Mouse (Mus musculus) midbrain, embryonic 15.5 days (tissue): ENCODE measurements at regions not wholly inside any gene's neighbourhood (a gene's known extent, or its start where the extent isn't known, plus 50 kb on each side); places are given as distances from the start of the nearest gene placed in this dataset.

ENCODE experiments used
- ATAC-seq: fragments of 200-750 bp; cut with Nextera tagmentation; replicated peaks from 2 replicates; pipeline ENCODE4 v1.8.0; 2017; ENCODE audit warnings: moderate TSS enrichment
- H3K27ac ChIP-seq: fragments of 300-500 bp; sonication (generic); 2 replicates; pipeline ENCODE4 v1.5.1; 2015; ENCODE audit warnings: mild to moderate bottlenecking, inconsistent platforms
- H3K27me3 ChIP-seq: fragments of 300-500 bp; sonication (generic); replicated peaks from 2 replicates; pipeline ENCODE4 v1.6.1; 2015; ENCODE audit warnings: inconsistent platforms
- H3K36me3 ChIP-seq: fragments of 300-500 bp; sonication (generic); replicated peaks from 2 replicates; pipeline ENCODE4 v1.6.1; 2015; ENCODE audit warnings: inconsistent platforms
- H3K4me1 ChIP-seq: fragments of 300-500 bp; sonication (generic); 2 replicates; pipeline ENCODE4 v1.6.1; 2015; ENCODE audit warnings: inconsistent platforms
- H3K4me2 ChIP-seq: fragments of 300-500 bp; sonication (generic); 2 replicates; pipeline ENCODE4 v1.6.1; 2015; ENCODE audit warnings: inconsistent platforms, mild to moderate bottlenecking, moderate library complexity
- H3K4me3 ChIP-seq: fragments of 300-500 bp; sonication (generic); 2 replicates; pipeline ENCODE4 v1.5.1; 2015; ENCODE audit warnings: mild to moderate bottlenecking, inconsistent platforms
- H3K9ac ChIP-seq: fragments of 300-500 bp; sonication (generic); 2 replicates; pipeline ENCODE4 v1.6.1; 2015; ENCODE audit warnings: mild to moderate bottlenecking, inconsistent platforms
- H3K9me3 ChIP-seq: fragments of 300-500 bp; sonication (generic); 2 replicates; pipeline ENCODE4 v1.6.1; 2016; ENCODE audit warnings: inconsistent platforms
- WGBS: fragments of 180-500 bp; shearing (Covaris S2); methylation state at CpG from one replicate; pipeline ENCODE4 v1.1.7; 2015; ENCODE audit warnings: mixed read lengths; 5-methylcytosine and 5-hydroxymethylcytosine counted together

DNA sequence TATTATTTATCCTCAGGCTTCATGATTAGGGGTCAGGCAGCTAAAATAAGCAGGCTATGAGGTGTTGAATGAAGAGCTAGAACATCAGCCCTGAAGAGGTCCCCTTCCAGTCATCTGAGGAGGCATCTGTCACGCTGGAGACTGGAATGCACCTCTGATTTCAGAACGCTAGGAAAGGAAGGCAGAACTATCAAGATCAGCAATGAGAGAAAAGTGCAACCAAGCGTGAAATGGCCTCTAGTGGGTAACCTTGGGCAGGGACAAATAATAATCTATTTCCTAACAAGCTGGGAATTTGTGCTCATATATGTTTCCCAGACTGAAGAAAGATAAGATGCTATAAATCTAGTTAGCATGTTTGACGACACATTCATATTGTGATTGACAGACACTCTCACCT is 1034.0 kb upstream of the Slc10a2 start:
- H3K9me3 ChIP-seq, result no peaks in the 10 kb centered on the region
- 46% methylated on average over 4 of the region's 4 CpGs for WGBS
- H3K4me3 ChIP-seq, result no peak overlapping the region
- ATAC-seq, result no peak
- no peaks in the 10 kb centered on the region for H3K36me3 ChIP-seq
- H3K4me2 ChIP-seq, result no peak overlapping the region
- no peak overlapping the region for H3K9ac ChIP-seq
- no peaks in the 10 kb centered on the region for H3K27me3 ChIP-seq
- no peak overlapping the region for H3K27ac ChIP-seq
- H3K4me1 ChIP-seq, result no peaks in the 10 kb centered on the region

DNA sequence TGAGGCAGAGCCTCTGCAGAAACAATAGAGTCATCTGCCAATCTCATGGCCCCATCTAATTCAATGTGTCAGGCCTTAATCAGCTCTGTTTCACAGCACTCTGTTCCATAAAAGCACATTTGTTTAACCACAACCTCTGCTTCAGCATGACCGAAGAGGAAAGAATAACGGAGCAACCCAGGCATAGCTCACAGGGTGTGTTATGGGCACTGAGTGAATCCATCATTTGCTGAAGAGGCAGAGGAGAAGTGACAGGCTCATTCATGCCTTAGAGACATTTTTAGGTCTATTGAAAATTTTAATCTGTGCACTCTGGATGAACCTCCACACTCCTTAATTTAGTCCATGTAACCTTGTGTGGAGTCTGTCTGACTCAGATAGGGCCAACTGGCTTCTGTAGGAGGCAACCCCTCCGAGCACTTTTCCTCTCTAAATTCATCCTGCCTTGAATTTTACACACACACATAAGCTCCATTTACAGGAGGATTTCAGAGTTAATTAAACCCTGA is 1027.1 kb upstream of the Slc10a2 start:
- Histone ChIP-seq H3K27ac (no peak overlapping the region), H3K36me3 (no peaks in the 10 kb centered on the region), H3K4me3 (no peak overlapping the region), H3K4me2 (no peak overlapping the region), H3K27me3 (no peaks in the 10 kb centered on the region), H3K4me1 (no peaks in the 10 kb centered on the region), H3K9ac (no peak overlapping the region), H3K9me3 (no peaks in the 10 kb centered on the region)
- WGBS, result 15% methylated on average over 3 of the region's 3 CpGs
- peak; percentile 93 for ATAC-seq

DNA sequence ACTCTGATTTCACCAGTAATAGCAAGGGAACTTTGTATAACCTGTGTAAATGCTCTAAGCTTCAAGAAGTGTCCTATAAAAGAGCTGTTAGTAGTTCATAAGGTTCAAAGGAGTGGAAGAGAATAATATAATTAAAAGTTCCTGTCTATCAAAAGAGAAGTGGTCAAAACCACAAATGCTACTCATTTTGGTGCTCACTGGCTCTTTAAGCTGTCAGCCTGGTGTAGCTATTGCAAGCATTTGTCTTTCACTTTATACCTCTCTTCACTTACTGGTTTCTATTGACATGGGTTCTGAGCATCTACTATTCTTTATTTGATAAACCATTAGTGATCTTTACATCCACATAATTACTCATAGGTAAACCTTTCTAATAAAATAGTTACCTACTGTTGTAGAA is 1020.1 kb upstream of the Slc10a2 start:
- H3K4me2 ChIP-seq, result no peak overlapping the region
- no peak overlapping the region for H3K4me3 ChIP-seq
- H3K27me3 ChIP-seq, result no peaks in the 10 kb centered on the region
- no peak overlapping the region for H3K9ac ChIP-seq
- H3K27ac ChIP-seq, result no peak overlapping the region
- H3K9me3 ChIP-seq, result no peaks in the 10 kb centered on the region
- ATAC-seq, result no peak
- H3K36me3 ChIP-seq, result no peaks in the 10 kb centered on the region
- no peaks in the 10 kb centered on the region for H3K4me1 ChIP-seq

DNA sequence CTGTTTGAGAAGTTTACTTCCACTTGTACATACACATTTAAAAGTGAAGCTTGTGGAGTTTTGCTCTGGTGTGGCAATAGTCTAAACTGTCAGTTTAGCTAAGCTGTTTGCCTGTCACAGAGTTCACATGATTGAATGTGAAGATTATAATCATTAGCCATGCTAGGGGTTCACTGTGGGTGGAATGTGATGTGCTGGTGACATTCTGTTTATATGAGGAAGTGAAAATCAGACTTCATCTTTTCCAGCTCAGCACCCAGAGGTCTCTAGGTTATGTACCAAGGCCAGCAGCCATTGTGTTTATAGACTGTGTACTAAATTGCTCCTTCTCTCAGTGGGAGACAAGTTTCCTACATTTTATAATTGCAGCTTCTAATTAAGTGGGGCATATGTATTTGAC is 1014.4 kb upstream of the Slc10a2 start:
- Histone ChIP-seq H3K36me3 (no peaks in the 10 kb centered on the region), H3K9me3 (no peaks in the 10 kb centered on the region), H3K9ac (no peak overlapping the region), H3K4me1 (no peaks in the 10 kb centered on the region), H3K4me2 (no peak overlapping the region), H3K27ac (no peak overlapping the region), H3K4me3 (no peak overlapping the region), H3K27me3 (no peaks in the 10 kb centered on the region)
- no peak for ATAC-seq

DNA sequence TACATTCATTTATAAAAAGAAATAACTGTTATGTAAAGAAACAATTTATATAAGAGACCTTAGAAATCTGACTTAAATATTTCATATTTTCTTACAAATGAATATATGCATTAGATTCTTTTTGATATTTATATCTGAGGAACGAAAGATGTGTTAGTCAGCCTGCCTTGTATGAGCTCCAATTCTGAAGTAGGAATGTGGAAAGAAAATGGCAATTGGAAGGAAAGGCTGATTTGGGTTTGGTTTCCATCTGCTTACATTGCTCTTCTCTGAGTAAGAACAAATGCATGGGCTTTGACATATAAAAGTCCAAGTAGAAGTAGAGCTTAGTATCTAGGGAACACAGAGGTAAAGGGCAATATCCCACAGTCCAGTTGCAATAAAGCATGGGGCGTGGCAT is 1006.2 kb upstream of the Slc10a2 start:
- Histone ChIP-seq H3K4me1 (no peaks in the 10 kb centered on the region), H3K27me3 (no peaks in the 10 kb centered on the region), H3K36me3 (no peaks in the 10 kb centered on the region), H3K27ac (no peak overlapping the region), H3K4me3 (no peak overlapping the region), H3K9me3 (no peaks in the 10 kb centered on the region), H3K9ac (no peak overlapping the region), H3K4me2 (no peak overlapping the region)
- WGBS, result 89% methylated on average over 2 of the region's 2 CpGs
- ATAC-seq, result no peak

DNA sequence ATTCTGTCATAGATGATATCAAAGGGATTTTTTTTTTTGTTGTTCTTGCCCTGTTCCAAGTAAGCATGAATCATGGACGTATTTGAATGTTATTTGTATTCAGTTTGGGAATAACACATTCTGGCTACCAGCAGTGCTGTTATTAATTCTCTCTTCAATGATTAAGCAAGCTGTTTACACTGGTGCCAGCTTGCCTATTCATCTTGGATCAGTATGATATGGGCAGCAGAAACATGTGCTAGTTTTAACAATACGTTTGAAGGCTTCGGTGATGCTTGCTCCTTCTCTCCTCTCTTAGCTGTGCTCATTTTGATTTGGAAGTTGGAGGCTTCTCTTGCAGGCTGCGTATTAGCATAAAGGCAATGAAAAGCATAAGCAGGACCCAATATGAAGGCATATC is 984.9 kb upstream of the Slc10a2 start:
- Histone ChIP-seq H3K9ac (no peak overlapping the region), H3K27ac (no peak overlapping the region), H3K36me3 (no peaks in the 10 kb centered on the region), H3K27me3 (no peaks in the 10 kb centered on the region), H3K4me2 (no peak overlapping the region), H3K4me1 (no peaks in the 10 kb centered on the region), H3K9me3 (no peaks in the 10 kb centered on the region), H3K4me3 (no peak overlapping the region)
- 81% methylated on average over 4 of the region's 4 CpGs for WGBS
- ATAC-seq, result no peak

DNA sequence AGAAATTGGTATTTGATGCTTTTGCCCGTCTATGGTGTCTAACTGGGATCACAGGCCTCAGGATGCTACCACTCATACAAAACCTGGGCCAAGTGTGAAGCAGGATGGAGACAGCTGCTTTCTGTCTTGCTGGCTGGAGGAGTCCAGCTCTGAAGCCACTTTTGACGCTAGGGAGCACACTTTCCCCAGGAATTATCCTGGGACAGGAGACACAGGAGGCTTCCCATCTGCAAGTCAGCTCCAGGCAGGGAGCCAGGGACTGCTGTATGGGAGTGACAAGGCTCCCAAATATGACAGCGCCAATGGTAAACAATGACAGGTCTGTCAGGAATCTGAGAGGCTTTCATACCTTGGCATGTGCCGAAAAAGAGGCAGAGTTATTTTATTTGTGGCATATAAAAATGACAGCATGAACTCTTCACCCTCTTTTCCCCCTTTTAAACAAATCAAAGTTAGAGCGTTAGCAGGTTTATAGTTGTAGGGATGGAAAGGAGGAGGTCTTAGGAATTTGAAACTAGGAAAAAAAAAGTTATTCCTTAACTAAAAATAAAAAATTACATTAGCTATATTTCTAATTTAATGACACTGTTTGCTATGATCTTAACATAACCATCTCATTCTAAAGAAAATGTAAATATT is 938.9 kb upstream of the Slc10a2 start:
- no peak overlapping the region for H3K4me2 ChIP-seq
- H3K27me3 ChIP-seq, result no peaks in the 10 kb centered on the region
- no peaks in the 10 kb centered on the region for H3K36me3 ChIP-seq
- H3K9ac ChIP-seq, result no peak overlapping the region
- no peak overlapping the region for H3K4me3 ChIP-seq
- H3K9me3 ChIP-seq, result no peaks in the 10 kb centered on the region
- H3K27ac ChIP-seq, result no peak overlapping the region
- ATAC-seq, result 0 out of 2 replicates have a peak, but pooled peaks have one; percentile 50
- H3K4me1 ChIP-seq, result no peaks in the 10 kb centered on the region
- WGBS, result 37% methylated on average over 5 of the region's 5 CpGs

DNA sequence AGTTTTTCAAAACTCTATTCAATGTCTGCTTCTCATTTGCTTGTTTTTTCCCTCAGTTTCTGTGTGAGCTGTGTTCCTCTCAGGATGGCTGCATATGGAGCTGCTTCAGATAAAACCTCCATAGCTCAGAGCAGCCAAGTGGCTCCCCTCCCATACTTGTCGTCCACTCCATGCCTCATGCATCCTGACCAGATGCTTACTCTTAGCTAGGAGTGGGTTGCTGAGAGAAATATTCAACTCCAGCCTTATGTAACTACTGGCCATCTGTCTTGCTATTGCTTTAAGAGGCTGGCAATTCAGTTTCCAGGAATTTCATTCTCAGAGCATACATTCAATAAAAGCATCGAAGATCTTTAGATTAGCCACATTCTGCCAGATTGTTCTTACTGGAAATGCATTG is 907.1 kb upstream of the Slc10a2 start:
- no peak for ATAC-seq
- 65% methylated on average over 2 of the region's 2 CpGs for WGBS
- no peak overlapping the region for H3K4me3 ChIP-seq

DNA sequence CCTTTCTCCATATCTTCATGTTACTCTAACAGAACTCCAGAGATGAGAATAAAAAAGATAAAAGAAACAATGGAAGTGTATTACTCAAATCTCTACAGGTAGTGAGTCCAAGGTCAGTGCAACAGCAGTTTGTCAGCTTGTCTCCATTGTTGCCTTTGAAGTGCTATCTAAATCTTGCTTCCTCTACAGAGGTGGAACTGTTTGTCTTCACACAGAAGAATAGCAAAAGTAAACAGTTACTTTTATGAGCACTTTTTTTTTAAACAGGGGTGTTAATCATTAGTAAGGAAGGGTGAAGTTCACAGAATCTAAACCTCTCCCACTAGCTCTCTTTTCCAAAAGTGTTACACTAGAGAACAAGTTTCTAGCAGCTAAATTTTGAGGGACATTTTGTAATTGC is 906.0 kb upstream of the Slc10a2 start:
- H3K27me3 ChIP-seq, result no peaks in the 10 kb centered on the region
- H3K27ac ChIP-seq, result no peak overlapping the region
- H3K4me3 ChIP-seq, result no peak overlapping the region
- no peaks in the 10 kb centered on the region for H3K9me3 ChIP-seq
- H3K4me2 ChIP-seq, result no peak overlapping the region
- H3K9ac ChIP-seq, result no peak overlapping the region
- ATAC-seq, result no peak
- H3K36me3 ChIP-seq, result no peaks in the 10 kb centered on the region
- no peaks in the 10 kb centered on the region for H3K4me1 ChIP-seq

More for the DNA sequence above, 907.1 kb upstream of the Slc10a2 start:
- Histone ChIP-seq H3K4me2 (no peak overlapping the region), H3K9ac (no peak overlapping the region), H3K27ac (no peak overlapping the region), H3K36me3 (no peaks in the 10 kb centered on the region), H3K4me1 (no peaks in the 10 kb centered on the region), H3K27me3 (no peaks in the 10 kb centered on the region), H3K9me3 (no peaks in the 10 kb centered on the region)

DNA sequence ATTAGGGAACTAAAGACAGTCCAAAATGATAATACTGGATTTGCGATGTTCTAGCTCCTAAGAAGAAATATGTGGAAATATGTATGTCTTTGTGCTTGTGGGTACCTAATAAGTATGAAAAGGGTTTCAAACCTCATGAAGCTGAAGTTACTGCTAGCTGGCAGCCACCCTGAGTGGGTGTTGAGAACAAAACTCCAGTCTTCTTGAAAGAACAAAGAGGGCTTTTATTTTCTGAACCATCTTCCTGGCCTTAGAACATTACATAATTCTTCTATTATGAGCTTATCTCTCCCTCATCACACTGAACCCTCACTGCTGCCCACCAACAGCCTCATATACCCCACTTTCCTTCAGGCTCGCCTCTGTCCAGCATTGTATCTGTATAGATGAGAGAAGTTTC is 905.6 kb upstream of the Slc10a2 start:
- no peak for ATAC-seq
- no peaks in the 10 kb centered on the region for H3K4me1 ChIP-seq
- no peak overlapping the region for H3K27ac ChIP-seq
- H3K4me2 ChIP-seq, result no peak overlapping the region
- no peak overlapping the region for H3K9ac ChIP-seq
- H3K9me3 ChIP-seq, result no peaks in the 10 kb centered on the region
- no peaks in the 10 kb centered on the region for H3K36me3 ChIP-seq
- no peak overlapping the region for H3K4me3 ChIP-seq
- WGBS, result 87% methylated on average over 2 of the region's 2 CpGs
- H3K27me3 ChIP-seq, result no peaks in the 10 kb centered on the region

DNA sequence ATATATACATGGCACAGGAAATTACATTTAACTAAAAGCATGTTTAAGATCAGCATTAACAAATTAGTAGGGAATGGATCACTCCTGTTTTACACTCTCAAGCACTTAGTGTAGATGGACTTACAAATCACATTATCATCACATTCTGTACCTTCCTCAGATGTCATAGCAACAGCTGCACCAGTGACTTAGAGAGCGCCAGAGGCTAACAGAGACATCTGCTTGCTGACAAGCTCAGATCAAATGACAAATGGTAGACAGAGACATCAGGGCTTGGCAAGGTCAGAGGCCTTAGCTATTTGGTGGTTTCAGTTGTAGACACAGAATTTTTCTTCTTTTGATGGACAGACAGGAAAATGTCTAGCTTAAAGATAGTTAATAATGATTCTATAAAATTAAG is 897.5 kb upstream of the Slc10a2 start:
- 0 out of 2 replicates have a peak, but pooled peaks cover under 1% of the 10 kb centered on the region for H3K9me3 ChIP-seq
- H3K4me2 ChIP-seq, result no peak overlapping the region
- 29% methylated on average over 1 of the region's 1 CpGs for WGBS
- H3K36me3 ChIP-seq, result no peaks in the 10 kb centered on the region
- no peak overlapping the region for H3K27ac ChIP-seq
- no peaks in the 10 kb centered on the region for H3K4me1 ChIP-seq
- ATAC-seq, result no peak
- H3K9ac ChIP-seq, result no peak overlapping the region
- H3K4me3 ChIP-seq, result no peak overlapping the region
- no peaks in the 10 kb centered on the region for H3K27me3 ChIP-seq

DNA sequence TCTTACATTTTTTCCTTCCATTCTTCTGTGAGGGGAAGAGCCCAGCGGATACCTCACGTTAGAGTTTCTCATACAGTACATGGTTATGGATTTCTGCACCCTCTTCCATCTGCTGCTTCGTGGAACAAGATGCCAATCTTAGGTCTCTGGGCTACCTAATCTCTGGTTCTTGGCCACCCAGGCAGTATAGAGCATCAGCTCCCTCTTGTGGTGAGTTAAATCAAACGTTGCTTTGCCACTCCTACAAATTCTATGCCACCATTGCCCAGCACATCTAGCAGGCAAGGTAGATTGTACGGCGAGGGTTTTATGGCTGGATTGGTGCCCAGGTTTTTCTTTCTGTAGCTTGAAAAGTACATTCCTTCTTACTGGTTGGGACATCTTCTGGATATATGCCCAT is 889.7 kb upstream of the Slc10a2 start:
- no peak overlapping the region for H3K4me2 ChIP-seq
- H3K27me3 ChIP-seq, result no peaks in the 10 kb centered on the region
- H3K9me3 ChIP-seq, result 0 out of 2 replicates have a peak, but pooled peaks cover 4% of the 10 kb centered on the region
- H3K4me3 ChIP-seq, result no peak overlapping the region
- no peaks in the 10 kb centered on the region for H3K36me3 ChIP-seq
- 63% methylated on average over 6 of the region's 6 CpGs for WGBS
- no peaks in the 10 kb centered on the region for H3K4me1 ChIP-seq
- H3K27ac ChIP-seq, result no peak overlapping the region
- H3K9ac ChIP-seq, result no peak overlapping the region
- no peak for ATAC-seq

DNA sequence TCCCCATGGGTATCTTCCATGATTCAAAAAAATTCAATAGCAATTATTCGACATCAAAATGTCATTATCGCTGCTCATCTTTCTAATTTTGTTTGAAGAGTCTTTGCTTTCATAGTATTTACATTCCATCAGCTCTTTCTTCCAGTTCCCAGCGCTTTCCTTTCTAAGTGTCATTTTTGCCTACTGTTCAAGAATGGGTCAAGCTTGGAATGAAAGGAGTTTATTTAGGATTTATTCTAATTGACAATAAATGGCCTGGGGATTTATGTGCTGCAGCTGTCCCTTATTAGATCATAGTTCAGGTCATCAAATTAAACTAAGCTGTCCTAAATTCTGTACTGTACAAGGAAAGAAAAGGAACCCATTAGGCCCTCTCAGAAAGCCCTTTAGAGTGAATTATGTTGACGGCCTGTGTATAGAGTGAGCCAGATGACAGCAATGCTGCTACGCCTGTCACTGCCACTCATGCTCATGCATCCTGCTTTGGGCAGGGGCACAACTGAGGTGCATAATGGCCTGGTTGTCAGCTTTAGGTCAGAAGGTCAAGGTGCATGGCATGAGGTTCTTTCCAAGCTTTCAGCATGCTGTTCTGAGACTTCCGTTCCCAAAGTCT is 860.4 kb upstream of the Slc10a2 start:
- H3K4me3 ChIP-seq, result no peak overlapping the region
- H3K9ac ChIP-seq, result no peak overlapping the region
- H3K4me2 ChIP-seq, result no peak overlapping the region
- H3K27ac ChIP-seq, result no peak overlapping the region
- no peak for ATAC-seq
- H3K9me3 ChIP-seq, result no peaks in the 10 kb centered on the region
- WGBS, result 55% methylated on average over 6 of the region's 6 CpGs
- H3K4me1 ChIP-seq, result no peaks in the 10 kb centered on the region
- no peaks in the 10 kb centered on the region for H3K36me3 ChIP-seq
- no peaks in the 10 kb centered on the region for H3K27me3 ChIP-seq
